Mouse (Mus musculus) brain, embryonic 14.5 days (tissue): ENCODE measurements around the gene Capza3.

ENCODE experiments used
- CTCF ChIP-seq: fragments of 200-500 bp; IDR thresholded peaks from 2 replicates; pipeline ENCODE4 v1.5.1; 2012; ENCODE audit warnings: inconsistent platforms, mild to moderate bottlenecking, moderate library complexity, borderline replicate concordance; ENCODE audit not compliant: insufficient read depth, insufficient read length; ENCODE audit errors: extremely low read depth
- POLR2A ChIP-seq: fragments of 200-500 bp; IDR thresholded peaks from 2 replicates; pipeline ENCODE4 v1.6.1; 2012; ENCODE audit warnings: mild to moderate bottlenecking, inconsistent platforms, borderline replicate concordance; ENCODE audit not compliant: poor library complexity, insufficient read depth, insufficient read length, severe bottlenecking; ENCODE audit errors: extremely low read depth

DNA sequence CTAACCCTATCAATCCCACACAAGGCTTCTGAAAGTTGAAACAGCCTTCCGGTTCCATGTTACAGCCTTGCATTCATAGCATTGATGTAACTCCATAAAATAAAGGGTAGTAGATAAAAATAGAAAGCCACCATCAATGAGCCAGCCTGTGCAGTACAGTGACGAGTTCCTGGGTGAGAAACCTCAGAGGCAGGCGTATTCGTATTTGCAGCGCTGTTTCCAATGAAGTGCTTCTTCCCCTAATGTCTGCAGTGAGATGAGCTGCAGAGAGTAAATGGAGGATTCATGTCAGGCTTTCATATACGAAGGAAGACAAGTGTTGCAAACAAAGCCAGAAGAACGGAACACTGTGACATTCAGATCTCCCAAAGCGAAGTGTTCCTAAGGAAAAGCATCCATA, 28.1 kb downstream of the Capza3 start:
- no peak for TF ChIP-seq CTCF
- no peak for TF ChIP-seq POLR2A
